ENCODE assay signal across 10 mouse cellular contexts in the genomic region with DNA sequence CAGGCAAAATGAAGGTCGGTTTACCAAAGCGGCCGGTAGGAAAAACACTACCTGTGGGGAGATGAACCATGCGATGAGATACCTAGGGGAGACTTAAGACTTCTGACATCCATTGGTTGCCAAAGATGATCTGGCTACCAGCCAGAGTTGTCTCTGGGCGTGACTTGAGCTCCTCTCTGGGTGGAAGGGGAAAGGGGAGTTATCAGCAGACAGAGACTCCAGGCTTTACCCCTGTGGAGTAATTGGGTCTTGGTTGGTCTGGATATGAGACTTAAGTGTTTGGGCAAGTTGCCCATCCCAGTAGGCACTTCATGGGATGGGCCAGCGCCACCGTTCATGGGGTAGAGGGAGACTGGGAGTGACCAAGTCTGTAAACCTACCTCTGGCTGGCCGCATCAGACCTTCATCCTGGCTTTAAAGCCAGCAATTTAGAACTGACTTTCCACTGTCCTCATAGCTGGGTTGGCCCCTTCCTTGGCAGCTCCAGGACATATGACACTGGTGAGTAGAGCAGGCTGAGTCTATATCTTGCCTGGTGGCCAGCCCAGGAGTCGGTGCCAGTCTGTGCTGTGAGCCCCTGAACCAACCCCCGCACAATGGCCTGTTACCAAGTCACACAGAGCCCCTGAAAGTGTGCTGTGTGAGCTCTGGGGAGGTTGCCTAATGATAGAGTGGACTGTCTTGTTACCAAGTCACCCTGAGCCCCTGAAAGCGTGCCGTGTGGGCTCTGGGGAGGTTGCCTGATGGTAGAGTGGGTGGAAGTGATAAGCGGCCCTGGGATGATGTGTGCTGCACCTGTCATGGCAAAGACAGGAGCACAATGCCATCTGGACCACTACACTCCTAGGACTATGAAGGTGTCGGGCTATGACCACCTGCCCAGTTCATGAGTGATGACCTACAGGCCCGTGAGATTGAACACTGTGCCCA. TPM values are rescaled to one million over a fixed set of nuclear protein-coding genes. Genes with fewer than 3 reads are reported as not detected.
A peak's percentile ranks its signal among the peaks of the same experiment; 100 is the strongest.
DNase-seq lines count a peak whose midpoint lies in the region; ATAC-seq lines count a peak whose summit lies in the region.
"Had no signal": no experiment of that assay in that cellular context is flagged by ENCODE, and none has a peak within 500 bp of the region (broad histone marks: within the 10 kb centered on the region; RNA-seq: fewer than 3 reads in every experiment).

No protein-coding gene starts in this region.

- WGBS in hindbrain, embryonic 10.5 days, result 92% methylated on average over 15 of the region's 15 CpGs
- WGBS in hindbrain, embryonic 11.5 days, result 90% methylated on average over 15 of the region's 15 CpGs
- WGBS in heart, embryonic 15.5 days, result 72% methylated on average over 15 of the region's 15 CpGs

- H3K36me3 ChIP-seq in hindbrain, embryonic 10.5 days, result no peaks in the 10 kb centered on the region
- H3K36me3 ChIP-seq in hindbrain, embryonic 11.5 days (ENCODE audit: control insufficient read depth, insufficient read depth, low read length), result no peaks in the 10 kb centered on the region
- no peaks in the 10 kb centered on the region for H3K36me3 ChIP-seq in heart, embryonic 15.5 days
- H3K36me3 ChIP-seq: embryonic facial prominence, embryonic 13.5 days had no signal

- no peak for ATAC-seq in hindbrain, embryonic 11.5 days (ENCODE audit: low FRiP score)
- 0 out of 2 replicates have a peak, but pooled peaks have one; percentile 5 for ATAC-seq in heart, embryonic 15.5 days (replicated peaks; ENCODE audit: insufficient number of reproducible peaks, insufficient read depth, low FRiP score, low read depth)
- ATAC-seq in megakaryocyte-erythroid progenitor cell, adult 5-6 weeks (replicated peaks; ENCODE audit: low FRiP score, low TSS enrichment, poor library complexity, severe bottlenecking), result peak; percentile 69

- no peak overlapping the region for H3K9ac ChIP-seq in hindbrain, embryonic 11.5 days (ENCODE audit: low read depth, low read length)
- no peak overlapping the region for H3K9ac ChIP-seq in heart, embryonic 15.5 days
- H3K9ac ChIP-seq: embryonic facial prominence, embryonic 13.5 days had no signal

- H3K4me3 ChIP-seq in hindbrain, embryonic 10.5 days, result no peak overlapping the region
- no peak overlapping the region for H3K4me3 ChIP-seq in hindbrain, embryonic 11.5 days (ENCODE audit: low read depth, low read length)
- no peak overlapping the region for H3K4me3 ChIP-seq in heart, embryonic 15.5 days
- H3K4me3 ChIP-seq: embryonic facial prominence, embryonic 13.5 days had no signal

- DNase-seq in hindbrain, embryonic 10.5 days (ENCODE audit: low spot score), result no peak
- no peak for DNase-seq in hindbrain, embryonic 11.5 days (ENCODE audit: low spot score)
- peak; percentile 79 for DNase-seq in c-Kit-positive CD71-positive TER-119-negative erythroid progenitor cells, embryonic 14.5 days (ENCODE audit: low read depth)
- DNase-seq in adrenal gland, adult 18-20 months (ENCODE audit: low spot score in 2 of 2), result no peak
- DNase-seq in urinary bladder, postnatal 4 days (ENCODE audit: low spot score in 2 of 2), result no peak
- no peak for DNase-seq in ovary, adult 18-20 months (ENCODE audit: low spot score)
- DNase-seq: adrenal gland, adult 8-10 months had no signal

- H3K9me3 ChIP-seq in hindbrain, embryonic 10.5 days, result no peaks in the 10 kb centered on the region
- H3K9me3 ChIP-seq in hindbrain, embryonic 11.5 days (ENCODE audit: control insufficient read depth, low read length), result no peaks in the 10 kb centered on the region
- H3K9me3 ChIP-seq in heart, embryonic 15.5 days (replicated peaks), result no peaks in the 10 kb centered on the region

- no peak overlapping the region for H3K4me2 ChIP-seq in hindbrain, embryonic 11.5 days (replicated peaks; ENCODE audit: low read depth, low read length)
- peak overlapping the region; percentile 28; the same call in 1 of the 2 replicates for H3K4me2 ChIP-seq in heart, embryonic 15.5 days
- H3K4me2 ChIP-seq: embryonic facial prominence, embryonic 13.5 days had no signal

- H3K4me1 ChIP-seq in hindbrain, embryonic 10.5 days (replicated peaks), result peaks cover 16% of the 10 kb centered on the region
- 0 out of 2 replicates have a peak, but pooled peaks cover 2% of the 10 kb centered on the region for H3K4me1 ChIP-seq in hindbrain, embryonic 11.5 days (replicated peaks; ENCODE audit: control insufficient read depth, insufficient read depth, low read length)
- peaks cover 34% of the 10 kb centered on the region for H3K4me1 ChIP-seq in heart, embryonic 15.5 days (replicated peaks)
- H3K4me1 ChIP-seq: embryonic facial prominence, embryonic 13.5 days had no signal

- H3K27me3 ChIP-seq in hindbrain, embryonic 10.5 days (ENCODE audit: insufficient read depth, poor library complexity, severe bottlenecking), result no peaks in the 10 kb centered on the region
- H3K27me3 ChIP-seq in hindbrain, embryonic 11.5 days (ENCODE audit: control insufficient read depth, insufficient read depth, low read length), result no peaks in the 10 kb centered on the region
- H3K27me3 ChIP-seq in heart, embryonic 15.5 days, result no peaks in the 10 kb centered on the region
- H3K27me3 ChIP-seq: embryonic facial prominence, embryonic 13.5 days had no signal

- peak overlapping the region; percentile 45; the same call in 1 of the 2 replicates for H3K27ac ChIP-seq in hindbrain, embryonic 10.5 days
- no peak overlapping the region for H3K27ac ChIP-seq in hindbrain, embryonic 11.5 days (ENCODE audit: low read depth, low read length)
- peak overlapping the region; percentile 92 for H3K27ac ChIP-seq in heart, embryonic 15.5 days
- H3K27ac ChIP-seq: embryonic facial prominence, embryonic 13.5 days had no signal

RNA-seq across cellular contexts. Expression of gene Mxi1, which starts 52.4 kb away (rescaled TPM):
- polyA plus RNA-seq in hindbrain, embryonic 10.5 days (2016; fragmentation: Nextera tagmentation; extraction: Ambion mirVana), result 33.3 and 47.9 TPM in 2 replicates
- 59.6 and 73.7 TPM in 2 replicates for polyA plus RNA-seq in hindbrain, embryonic 11.5 days (2014; fragmentation: Nextera tagmentation; extraction: Ambion mirVana)
- polyA plus RNA-seq in heart, embryonic 15.5 days (2015; fragmentation: Nextera tagmentation; extraction: Ambion mirVana), result 38.6 and 39.1 TPM in 2 replicates
- 21.1 and 25.3 TPM in 2 replicates for total RNA-seq in megakaryocyte-erythroid progenitor cell, adult 5-6 weeks (2014; fragmentation: Nextera tagmentation)
- 82.7 and 86.4 TPM in 2 replicates for total RNA-seq in megakaryocyte-erythroid progenitor cell, adult 5-6 weeks (2017)
- 10 to 100 TPM; 29.2 to 35.0 TPM for total RNA-seq in adrenal gland, adult 18-20 months (2021)
